Mouse (Mus musculus) megakaryocyte-erythroid progenitor cell, adult 5 weeks (primary cell): Measurements from ENCODE around the gene Cldn13. TPM values are rescaled to one million over a fixed set of nuclear protein-coding genes. Genes with fewer than 3 reads are reported as not detected.

Experiments used
- polyA plus RNA-seq: library from polyadenylated mRNA; stranded (reverse); fragments of >175 nt; gene quantifications from 2 replicates; pipeline ENCODE4 v1.2.3, GENCODE M21; 2012

The Cldn13 gene
- 1.2 and 1.6 TPM in 2 replicates for polyA plus RNA-seq

DNA sequence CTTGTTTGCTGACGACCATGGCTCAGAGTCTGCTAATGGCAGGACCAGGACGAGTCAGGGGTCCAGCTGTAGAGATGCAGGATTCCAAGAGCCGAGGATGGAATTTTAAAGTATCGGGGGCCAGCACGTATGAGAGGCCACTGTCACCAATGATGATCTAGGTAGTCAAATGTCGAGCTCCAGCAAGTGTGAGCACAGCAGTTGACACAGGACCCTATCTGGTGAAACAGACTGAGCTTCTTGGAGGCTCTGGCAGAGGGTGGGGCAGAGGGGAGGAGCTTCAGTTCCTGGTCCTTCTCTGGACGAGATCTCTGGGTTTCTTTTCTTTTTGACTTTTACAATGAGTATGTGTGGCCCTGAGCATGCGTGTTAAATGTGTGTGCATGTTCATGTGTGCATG is at the start of gene Cldn13:
Cldn13 (minus strand) TSS at position 216 of the 400 bp plus-strand sequence.

DNA sequence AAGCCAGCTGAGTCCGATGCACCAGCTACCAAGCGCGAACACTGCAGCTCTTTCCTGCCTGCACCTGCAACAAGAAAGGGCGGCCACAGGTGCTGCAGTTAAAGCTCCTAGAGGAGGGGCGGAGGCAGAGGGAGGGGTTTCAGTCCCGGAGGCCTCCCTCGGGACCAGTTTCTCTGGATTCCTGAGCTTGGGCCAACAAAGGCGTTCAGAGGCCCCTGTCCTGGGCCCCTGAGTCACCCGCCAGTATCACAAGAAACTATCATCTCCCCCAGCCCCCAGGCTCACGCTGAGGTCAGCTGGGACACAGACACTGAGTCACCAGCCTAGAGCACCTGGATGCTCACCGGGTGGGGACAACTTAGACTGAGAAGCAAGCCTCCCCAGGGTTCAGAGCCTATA is 31.5 kb upstream of the Cldn13 start, which contains the start of gene Cldn4:
Cldn4 (minus strand) TSS at position 78 of the 399 bp plus-strand sequence.

DNA sequence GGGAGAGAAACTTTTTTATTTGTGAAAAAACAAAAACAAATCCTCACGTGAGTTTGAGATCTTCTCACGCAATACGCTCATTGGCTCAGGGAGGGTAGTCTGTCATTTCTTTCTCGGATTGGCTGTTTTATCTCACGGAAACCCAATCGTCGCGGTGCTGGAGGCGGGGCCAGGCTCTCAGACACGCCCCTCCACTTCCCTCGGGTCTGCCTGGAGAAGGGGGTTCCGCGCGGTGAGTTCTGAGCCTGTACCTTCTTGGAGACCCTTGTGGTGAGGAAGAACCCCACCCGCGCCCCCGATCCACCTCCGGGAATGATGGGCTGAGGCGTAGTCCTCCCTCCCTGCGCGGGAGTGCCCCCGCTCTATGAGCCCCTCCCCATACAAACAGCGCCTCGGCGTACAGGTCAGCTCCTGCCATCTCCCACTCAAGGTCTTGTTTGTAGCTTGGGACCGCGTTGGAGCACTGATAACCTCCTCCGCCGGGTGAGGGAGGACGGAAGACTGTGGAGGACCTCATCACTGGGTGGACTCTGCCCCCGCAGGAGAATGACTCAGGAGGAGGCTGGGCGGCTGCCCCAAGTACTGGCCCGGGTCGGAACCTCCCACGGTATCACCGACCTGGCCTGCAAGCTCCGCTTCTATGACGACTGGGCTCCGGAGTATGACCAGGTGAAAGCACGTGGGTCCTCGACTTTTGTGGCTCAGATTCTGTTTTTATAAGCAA is 17.0 kb upstream of the Cldn13 start, which contains the start of gene Mettl27:
Mettl27 (plus strand) TSS at position 190 of the 724 bp plus-strand sequence.

DNA sequence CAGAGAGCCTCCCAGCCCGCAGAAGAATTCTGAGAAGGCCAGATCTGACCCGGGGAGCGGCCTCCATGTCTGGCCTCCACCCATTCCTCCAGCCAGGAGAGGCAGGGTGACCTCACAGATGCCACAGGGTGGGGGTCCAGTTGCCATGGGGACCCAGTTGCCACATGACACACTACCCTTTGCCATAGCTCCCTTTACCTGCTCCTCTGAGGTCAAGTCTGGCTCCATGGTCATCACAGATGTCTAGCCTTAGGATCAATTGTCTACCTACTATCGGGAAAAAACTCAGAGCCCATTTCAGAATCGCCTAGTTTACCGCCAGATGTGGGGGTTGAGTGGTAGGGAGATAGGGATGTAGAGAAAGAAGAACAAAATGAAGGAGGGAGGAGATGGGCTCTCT is 8.7 kb downstream of the Cldn13 start, which contains the start of gene Tmem270:
Tmem270 (minus strand) TSS at position 101 of the 400 bp plus-strand sequence.

Other genes starting within 250 kb of the Cldn13 start
- gene Limk1, start 226.9 kb downstream of the Cldn13 start, polyA plus RNA-seq, result 55.2 and 63.6 TPM in 2 replicates
- gene Eln, start 168.2 kb downstream of the Cldn13 start, polyA plus RNA-seq, result 0.03 and 0.09 TPM in 2 replicates
- not detected in 2 replicates for gene Tmem270, start 8.8 kb downstream of the Cldn13 start, polyA plus RNA-seq
- 7.8 and 12.3 TPM in 2 replicates for gene Mettl27, start 16.8 kb upstream of the Cldn13 start, polyA plus RNA-seq
- 0.16 and 0.19 TPM in 2 replicates for gene Cldn4, start 31.4 kb upstream of the Cldn13 start, polyA plus RNA-seq
- 0.05 and 0.11 TPM in 2 replicates for gene Cldn3, start 70.7 kb upstream of the Cldn13 start, polyA plus RNA-seq
- 109 and 119 TPM in 2 replicates for gene Abhd11, start 93.6 kb upstream of the Cldn13 start, polyA plus RNA-seq
- 2.4 and 3.7 TPM in 2 replicates for gene Stx1a, start 108.0 kb upstream of the Cldn13 start, polyA plus RNA-seq
- 42.4 and 52.4 TPM in 2 replicates for gene Dnajc30, start 148.7 kb upstream of the Cldn13 start, polyA plus RNA-seq
- gene Bud23, start 149.4 kb upstream of the Cldn13 start, polyA plus RNA-seq, result 159 and 216 TPM in 2 replicates
- gene Vps37d, start 162.7 kb upstream of the Cldn13 start, polyA plus RNA-seq, result 1.4 and 1.6 TPM in 2 replicates
- gene Mlxipl, start 174.4 kb upstream of the Cldn13 start, polyA plus RNA-seq, result 0.12 and 0.28 TPM in 2 replicates
- gene Tbl2, start 234.1 kb upstream of the Cldn13 start, polyA plus RNA-seq, result 21.8 and 22.0 TPM in 2 replicates